Mouse (Mus musculus): ENCODE results near the gene Spint3. TPM values are rescaled to one million over a fixed set of nuclear protein-coding genes. Genes with fewer than 3 reads are reported as not detected.

Spint3 gene
- total RNA-seq, 2 experiments from 2014 or later, result not detected

DNA sequence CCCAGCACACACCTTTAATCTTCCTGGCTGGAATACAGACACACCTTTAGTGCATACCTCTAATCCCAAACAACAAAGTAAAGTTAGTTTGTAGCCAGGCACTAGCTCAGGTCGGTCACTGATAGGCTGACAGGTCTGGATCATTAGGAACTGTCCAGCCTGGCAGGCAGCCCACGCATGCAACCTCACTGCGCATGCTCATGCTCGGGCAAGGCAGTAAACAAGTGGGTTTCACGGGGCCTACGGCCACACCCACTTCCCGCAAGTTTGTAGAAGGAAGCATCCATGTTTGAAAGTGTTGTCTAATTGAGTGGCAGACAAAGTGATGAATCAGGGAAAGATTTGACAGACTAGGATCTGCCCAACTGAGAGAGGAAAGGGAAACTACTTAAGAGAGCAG lies 30.7 kb downstream of the Spint3 start:
- no peak overlapping the region for H3K4me3 ChIP-seq
- no peak for TF ChIP-seq CTCF (conservative IDR thresholded peaks at IDR 0.05)
- no peak for DNase-seq (ENCODE audit: low spot score in 2 of 2)
- no peak overlapping the region for H3K27ac ChIP-seq

DNA sequence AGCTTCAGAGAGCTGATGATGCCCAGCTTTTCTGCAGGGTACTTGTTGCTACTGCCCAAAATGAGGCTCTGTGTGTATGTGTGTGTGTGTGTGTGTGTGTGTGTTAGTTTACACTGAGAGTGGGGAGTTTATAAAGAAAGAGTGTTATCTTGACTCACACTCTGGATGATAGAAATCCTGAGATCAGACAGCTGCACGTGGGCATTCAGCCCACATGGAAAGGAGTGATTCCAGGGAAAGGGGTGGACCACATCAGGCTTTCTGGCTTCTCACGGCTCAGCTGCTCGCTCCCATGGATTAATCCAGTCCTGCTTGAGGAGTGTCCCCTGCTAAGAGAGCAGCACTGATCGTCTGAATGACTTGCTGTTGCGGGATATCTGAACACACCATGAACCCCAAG lies 31.1 kb downstream of the Spint3 start:
- no peak for TF ChIP-seq CTCF (conservative IDR thresholded peaks at IDR 0.05)
- DNase-seq (ENCODE audit: low spot score in 2 of 2), result peak; percentile 46 to 67
- no peak overlapping the region for H3K27ac ChIP-seq
- H3K4me3 ChIP-seq, result no peak overlapping the region

DNA sequence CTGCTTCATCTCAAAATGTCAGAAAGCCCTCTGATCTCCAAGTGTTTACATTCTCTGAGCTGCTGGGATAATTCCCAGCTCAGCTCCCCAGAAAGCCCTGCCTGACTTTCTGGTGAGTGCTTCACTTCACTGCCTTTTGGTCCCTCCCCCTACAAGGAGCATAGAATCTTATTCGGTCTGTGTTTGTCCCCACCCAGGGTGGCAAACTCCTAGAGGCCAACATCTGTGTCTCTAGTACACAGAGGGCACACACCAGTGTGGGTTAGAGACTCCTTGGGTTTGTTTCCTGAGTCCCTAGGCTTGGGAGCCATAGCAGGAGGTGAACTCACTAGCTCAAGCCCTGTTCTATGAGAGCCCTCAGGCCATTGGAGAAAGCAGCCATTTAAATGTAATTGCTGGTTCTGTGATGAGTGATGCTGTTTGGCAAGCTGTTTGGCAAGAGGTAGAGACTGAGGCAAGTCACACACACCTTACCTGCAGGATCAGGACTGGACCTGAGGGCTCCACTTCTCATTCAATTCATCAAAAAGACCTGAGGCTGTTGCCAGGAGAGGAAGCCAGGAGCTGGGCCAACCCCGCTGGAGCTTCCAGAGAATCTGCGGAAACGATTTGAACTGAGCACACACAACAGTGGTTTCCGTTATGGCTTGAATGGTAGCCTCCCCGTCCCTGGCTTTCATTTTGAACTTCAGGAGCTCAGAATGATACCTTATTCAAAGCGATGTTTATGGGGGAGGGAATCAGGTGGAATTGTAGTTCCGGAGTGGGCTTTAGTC lies 32.4 kb downstream of the Spint3 start:
- no peak overlapping the region for H3K4me3 ChIP-seq
- H3K27ac ChIP-seq, result no peak overlapping the region
- TF ChIP-seq CTCF (conservative IDR thresholded peaks at IDR 0.05), result no peak
- no peak for DNase-seq (ENCODE audit: low spot score in 2 of 2)

DNA sequence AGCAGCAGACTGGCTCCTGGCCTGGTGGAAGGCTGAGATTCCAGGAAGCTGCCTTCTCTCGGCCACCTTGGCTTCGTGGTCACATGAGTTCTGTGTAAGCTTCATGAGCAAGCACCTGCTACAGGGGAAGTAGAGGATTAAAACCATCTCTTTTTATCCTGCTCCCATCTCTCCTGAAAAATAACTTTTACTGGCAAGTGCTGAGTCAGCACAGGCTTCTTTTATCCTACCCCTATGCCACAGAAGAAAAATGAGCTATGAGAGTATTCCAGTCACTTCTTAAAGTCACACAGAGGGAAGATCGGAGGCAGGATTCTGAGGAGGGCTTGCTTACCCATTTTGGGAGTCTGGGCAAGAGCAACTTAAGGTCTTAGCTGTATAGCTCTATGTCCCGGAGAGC lies 36.3 kb downstream of the Spint3 start:
- DNase-seq (ENCODE audit: low spot score in 2 of 2), result no peak
- no peak for TF ChIP-seq CTCF (conservative IDR thresholded peaks at IDR 0.05)
- Histone ChIP-seq H3K27ac (no peak overlapping the region), H3K4me3 (no peak overlapping the region)

DNA sequence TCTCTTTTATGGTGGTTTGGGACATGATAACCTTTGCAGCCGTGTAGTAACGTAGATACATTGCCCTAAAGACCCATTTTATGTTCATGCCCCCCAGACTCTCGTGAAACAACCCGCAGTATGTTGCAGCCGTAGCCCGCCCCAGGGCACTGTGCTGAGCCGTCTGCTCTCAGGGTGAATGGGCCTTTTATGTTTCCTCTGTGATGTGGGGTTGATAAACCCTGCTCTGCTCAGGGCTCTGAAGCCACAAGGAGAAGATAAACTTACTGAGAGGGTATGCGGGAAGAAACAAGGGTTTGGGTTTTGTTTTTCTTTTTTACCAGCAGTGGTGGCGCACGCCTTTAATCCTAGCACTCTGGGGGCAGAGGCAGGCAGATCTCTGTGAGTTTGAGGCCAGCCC lies 38.9 kb downstream of the Spint3 start:
- H3K27ac ChIP-seq, result no peak overlapping the region
- DNase-seq (ENCODE audit: low spot score in 2 of 2), result no peak
- no peak for TF ChIP-seq CTCF (conservative IDR thresholded peaks at IDR 0.05)
- H3K4me3 ChIP-seq, result no peak overlapping the region

DNA sequence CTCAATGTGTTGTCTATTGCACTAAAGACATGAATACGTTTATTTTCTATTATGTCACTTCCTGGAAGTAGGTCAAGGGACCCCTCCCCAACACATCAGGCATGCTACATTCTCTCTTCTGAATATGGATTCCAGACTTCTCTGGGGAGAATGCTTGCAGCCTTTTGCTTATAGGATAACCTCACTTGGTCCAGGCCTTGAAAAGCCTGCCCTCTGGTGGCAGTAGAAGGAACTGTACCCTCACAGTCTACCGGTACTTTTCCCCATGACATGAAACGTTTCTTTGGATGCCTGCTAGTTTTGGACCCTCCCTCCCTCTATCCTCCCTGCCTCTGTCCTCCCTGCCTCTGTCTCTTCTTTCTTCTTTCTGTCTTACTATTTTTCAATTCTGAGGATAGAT lies 42.1 kb downstream of the Spint3 start:
- DNase-seq (ENCODE audit: low spot score in 2 of 2), result peak; percentile 48 to 82
- peak; percentile 97 for TF ChIP-seq CTCF (conservative IDR thresholded peaks at IDR 0.05)
- Histone ChIP-seq H3K4me3 (no peak overlapping the region), H3K27ac (no peak overlapping the region)

DNA sequence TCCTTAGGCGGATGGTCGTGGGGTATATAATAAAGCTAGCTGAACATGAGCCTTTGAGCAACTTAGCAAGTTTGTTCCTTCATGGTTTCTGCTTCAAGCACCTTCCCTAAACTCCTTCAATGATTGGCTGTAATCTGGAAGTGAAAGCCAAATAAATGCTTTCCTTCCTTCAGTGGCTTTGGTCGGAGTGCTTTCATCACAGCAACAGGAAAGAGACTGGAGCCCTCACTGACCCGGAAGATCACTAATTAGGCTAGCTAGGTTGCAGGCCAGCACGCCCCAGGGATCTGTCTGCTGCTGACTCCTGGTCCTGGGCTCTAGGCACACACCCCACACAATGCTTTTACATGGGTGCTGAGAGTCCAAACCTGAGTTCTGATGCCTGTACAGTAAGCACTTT lies 44.7 kb downstream of the Spint3 start:
- no peak for TF ChIP-seq CTCF (conservative IDR thresholded peaks at IDR 0.05)
- no peak for DNase-seq (ENCODE audit: low spot score in 2 of 2)
- H3K4me3 ChIP-seq, result no peak overlapping the region

DNA sequence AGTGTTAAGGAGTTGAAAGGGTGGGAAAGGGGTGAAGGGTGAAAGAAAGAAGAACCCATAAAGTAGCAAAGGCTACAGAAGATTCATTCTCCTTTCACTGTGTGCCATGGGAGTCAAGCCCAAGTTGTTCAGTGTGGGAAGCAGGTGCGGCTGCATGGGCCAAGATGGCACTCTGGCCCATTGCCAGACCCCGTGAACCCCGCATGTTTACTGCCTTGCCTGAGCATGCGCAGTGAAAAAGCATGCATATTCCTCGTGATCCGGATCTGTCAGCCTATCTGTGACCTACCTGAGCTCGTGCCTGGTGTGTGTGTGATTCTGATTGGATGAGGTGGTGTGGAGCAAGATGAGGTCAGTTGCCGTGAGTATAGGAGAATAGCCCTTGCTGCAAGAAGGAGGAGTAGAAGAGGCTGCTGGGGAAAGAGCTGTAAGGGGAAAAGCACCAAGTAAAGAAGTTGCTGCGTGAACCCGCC lies 49.9 kb downstream of the Spint3 start:
- no peak for DNase-seq (ENCODE audit: low spot score in 2 of 2)
- no peak overlapping the region for H3K4me3 ChIP-seq
- TF ChIP-seq CTCF (conservative IDR thresholded peaks at IDR 0.05), result no peak
- no peak overlapping the region for H3K27ac ChIP-seq

More for the DNA sequence above, 44.7 kb downstream of the Spint3 start:
- no peak overlapping the region for H3K27ac ChIP-seq

DNA sequence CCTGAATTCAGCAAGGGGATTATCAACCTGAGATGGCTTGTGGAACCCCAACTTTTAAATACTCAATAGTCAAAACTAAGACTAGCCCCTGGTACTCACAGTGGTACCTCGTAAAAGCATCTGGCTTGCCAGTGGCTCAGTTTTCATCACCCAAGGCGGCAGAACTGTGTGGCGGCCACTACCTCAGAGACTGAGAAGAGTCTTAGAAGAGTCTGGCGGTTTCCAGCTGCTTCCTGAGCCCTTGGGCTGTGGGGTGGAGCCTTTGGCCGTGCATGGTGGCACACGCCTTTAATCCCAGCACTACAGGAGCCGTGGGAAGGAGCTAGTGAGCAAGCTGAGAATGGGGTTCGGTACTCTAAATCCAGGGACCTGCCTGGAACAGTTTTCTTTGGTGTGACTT lies 51.0 kb downstream of the Spint3 start:
- no peak overlapping the region for H3K27ac ChIP-seq
- no peak overlapping the region for H3K4me3 ChIP-seq
- DNase-seq (ENCODE audit: low spot score in 2 of 2), result no peak
- no peak for TF ChIP-seq CTCF (conservative IDR thresholded peaks at IDR 0.05)

DNA sequence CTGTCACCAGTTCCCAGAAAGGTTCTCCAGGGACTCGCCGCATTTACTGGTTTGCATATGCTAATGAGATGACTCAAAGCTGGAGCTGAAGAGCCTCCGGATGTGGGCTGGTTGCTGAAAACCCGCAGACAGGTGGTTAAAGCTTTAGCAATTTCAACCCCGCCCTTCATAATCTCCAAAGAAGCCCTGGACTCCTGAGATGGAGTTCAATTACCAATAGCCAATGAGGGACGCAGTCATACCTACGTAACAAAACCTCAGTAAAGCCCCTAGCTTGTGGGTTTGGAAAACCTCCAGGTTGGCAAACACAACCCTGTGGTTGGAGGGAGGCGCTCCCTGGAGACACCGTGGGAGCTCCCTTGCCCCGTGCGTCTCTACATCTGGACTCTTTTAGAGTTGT lies 51.4 kb downstream of the Spint3 start:
- DNase-seq (ENCODE audit: low spot score in 2 of 2), result no peak
- Histone ChIP-seq H3K4me3 (no peak overlapping the region), H3K27ac (no peak overlapping the region)
- TF ChIP-seq CTCF (conservative IDR thresholded peaks at IDR 0.05), result no peak

DNA sequence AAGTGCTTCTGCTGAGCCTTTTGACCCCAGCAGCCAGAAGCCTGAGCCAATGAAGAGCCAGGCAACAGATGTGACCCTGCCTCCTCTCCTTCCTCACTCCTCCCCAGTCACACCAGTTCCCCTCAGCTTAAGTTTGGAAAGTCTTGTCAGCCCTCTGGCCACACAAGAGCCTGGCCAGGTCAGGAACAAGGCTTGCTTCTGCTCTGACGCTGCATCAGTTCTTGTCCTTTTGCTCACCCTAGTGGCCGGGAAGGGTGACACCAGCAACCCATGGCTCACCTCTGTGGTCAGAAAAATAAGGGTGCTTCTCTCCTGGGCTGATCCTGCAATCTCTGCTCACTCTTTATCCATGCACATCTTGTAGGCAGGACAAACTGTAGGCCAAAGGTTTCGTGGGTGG lies 52.5 kb downstream of the Spint3 start:
- Histone ChIP-seq H3K4me3 (no peak overlapping the region), H3K27ac (no peak overlapping the region)
- peak; percentile 76 for TF ChIP-seq CTCF (conservative IDR thresholded peaks at IDR 0.05)
- peak in 1 of 2 experiments; percentile 31 for DNase-seq (ENCODE audit: low spot score in 2 of 2)

Other genes starting within 250 kb of the Spint3 start
- gene Svs5, start 240.7 kb downstream of the Spint3 start, total RNA-seq (2021), result not detected
- 1 to 10 TPM in 1 of 2 experiments, not detected in 1; 1.8 TPM for gene Slpi, start 184.4 kb downstream of the Spint3 start, total RNA-seq (2021)
- under 1 TPM; 0.07 to 0.46 TPM for gene Rbpjl, start 170.3 kb downstream of the Spint3 start, total RNA-seq (2021)
- gene Matn4, start 168.3 kb downstream of the Spint3 start, total RNA-seq (2021), result 10 to 100 TPM; 10.3 to 11.2 TPM
- 100 to 1,000 TPM; 122 to 137 TPM for gene Sdc4, start 129.6 kb downstream of the Spint3 start, total RNA-seq (2021)
- gene Sys1, start 116.5 kb downstream of the Spint3 start, total RNA-seq (2021), result 10 to 100 TPM; 40.8 to 41.0 TPM
- 1 to 10 TPM; 6.2 to 6.9 TPM for gene Gm20458, start 112.5 kb downstream of the Spint3 start, total RNA-seq (2021)
- gene Trp53tg5, start 99.7 kb downstream of the Spint3 start, total RNA-seq (2021), result not detected
- gene Dbndd2, start 87.4 kb downstream of the Spint3 start, total RNA-seq (2021), result 100 to 1,000 TPM; 111 to 112 TPM
- gene Pigt, start 75.9 kb downstream of the Spint3 start, total RNA-seq (2021), result 10 to 100 TPM; 79.3 to 84.1 TPM
- gene Wfdc2, start 11.0 kb downstream of the Spint3 start, total RNA-seq (2021), result not detected
- gene Wfdc6a, start 12.0 kb upstream of the Spint3 start, total RNA-seq (2021), result not detected
- not detected for gene Eppin, start 20.1 kb upstream of the Spint3 start, total RNA-seq (2021)
- not detected for gene Wfdc6b, start 40.1 kb upstream of the Spint3 start, total RNA-seq (2021)
- not detected for gene Wfdc8, start 40.2 kb upstream of the Spint3 start, total RNA-seq (2021)
- gene Wfdc16, start 65.3 kb upstream of the Spint3 start, total RNA-seq (2021), result not detected
- gene Wfdc10, start 82.6 kb upstream of the Spint3 start, total RNA-seq (2021), result not detected
- not detected for gene Wfdc9, start 83.1 kb upstream of the Spint3 start, total RNA-seq (2021)
- gene Wfdc11, start 100.6 kb upstream of the Spint3 start, total RNA-seq (2021), result not detected
- gene Wfdc13, start 111.6 kb upstream of the Spint3 start, total RNA-seq (2021), result not detected
- not detected for gene Spint4, start 125.0 kb upstream of the Spint3 start, total RNA-seq (2021)
- not detected for gene Spint5, start 141.8 kb upstream of the Spint3 start, total RNA-seq (2021)
- 1 to 10 TPM in 1 of 2 experiments, under 1 TPM in 1; 0.64 to 1.3 TPM for gene Wfdc3, start 172.5 kb upstream of the Spint3 start, total RNA-seq (2021)
- gene Dnttip1, start 172.5 kb upstream of the Spint3 start, total RNA-seq (2021), result 10 to 100 TPM; 40.4 to 41.2 TPM
- 1 to 10 TPM in 1 of 2 experiments, under 1 TPM in 1; 0.76 to 1.6 TPM for gene Ube2c, start 196.4 kb upstream of the Spint3 start, total RNA-seq (2021)
- not detected for gene Tnnc2, start 206.5 kb upstream of the Spint3 start, total RNA-seq (2021)
- gene Snx21, start 212.4 kb upstream of the Spint3 start, total RNA-seq (2021), result 10 to 100 TPM; 39.8 TPM
- 10 to 100 TPM; 25.8 to 32.2 TPM for gene Acot8, start 231.4 kb upstream of the Spint3 start, total RNA-seq (2021)
- gene Zswim3, start 231.6 kb upstream of the Spint3 start, total RNA-seq (2021), result 1 to 10 TPM; 7.2 to 8.9 TPM
- 10 to 100 TPM; 23.6 to 25.2 TPM for gene Zswim1, start 249.2 kb upstream of the Spint3 start, total RNA-seq (2021)

All from layer of hippocampus, adult 2 months (tissue).